Mouse (Mus musculus) stomach, postnatal 0 days (tissue): Measurements from ENCODE around the gene Parva.

Source experiments
- CTCF ChIP-seq: IDR thresholded peaks from 2 replicates; pipeline ENCODE4 v1.5.1; 2016; ENCODE audit warnings: antibody characterized with exemption, low read depth, mild to moderate bottlenecking, moderate library complexity
- EP300 ChIP-seq: optimal IDR thresholded peaks from 2 replicates; pipeline ENCODE3; 2016; ENCODE audit warnings: antibody characterized with exemption

DNA sequence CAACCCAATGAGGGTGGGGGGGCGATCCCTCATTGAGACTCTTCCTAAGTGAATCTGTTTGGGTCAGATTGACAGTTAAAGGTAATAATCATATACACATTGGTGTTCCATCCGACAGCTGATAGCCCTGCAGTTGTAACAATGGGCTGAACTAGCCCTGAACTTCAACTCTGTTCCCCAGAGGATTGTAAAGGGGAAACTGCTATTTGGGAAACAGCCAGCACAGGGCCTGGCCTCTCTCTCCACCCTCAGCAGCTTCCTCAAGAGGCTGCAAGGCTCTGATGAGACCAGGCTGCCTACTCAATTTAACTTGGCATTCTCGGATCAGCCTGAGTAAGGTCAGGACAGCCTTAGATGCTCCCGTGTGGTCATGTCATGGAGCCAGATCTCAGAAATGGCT, 99.9 kb downstream of the Parva start:
- TF ChIP-seq CTCF (no peak), EP300 (no peak)
